Mouse (Mus musculus) heart, embryonic 16.5 days (tissue): Measurements from ENCODE around the gene Mybpc3. TPM values are rescaled to one million over a fixed set of nuclear protein-coding genes. Genes with fewer than 3 reads are reported as not detected.

Experiments
- ATAC-seq: fragments of 200-750 bp; cut with Nextera tagmentation; replicated peaks from 2 replicates; pipeline ENCODE4 v1.8.0; 2017; ENCODE audit warnings: moderate number of reproducible peaks; ENCODE audit not compliant: insufficient read depth, low FRiP score; ENCODE audit errors: extremely low read depth
- H3K27ac ChIP-seq: fragments of 300-500 bp; sonication (generic); 2 replicates; pipeline ENCODE4 v1.5.1; 2014; ENCODE audit warnings: mild to moderate bottlenecking, low read length, control low read depth, moderate library complexity
- H3K27me3 ChIP-seq: fragments of 300-500 bp; sonication (generic); 2 replicates; pipeline ENCODE4 v1.6.1; 2014; ENCODE audit warnings: low read length, mixed read lengths; ENCODE audit not compliant: control insufficient read depth, insufficient read depth
- H3K36me3 ChIP-seq: fragments of 300-500 bp; sonication (generic); 2 replicates; pipeline ENCODE4 v1.6.1; 2014; ENCODE audit not compliant: control insufficient read depth, insufficient read depth
- H3K4me1 ChIP-seq: fragments of 300-500 bp; sonication (generic); 2 replicates; pipeline ENCODE4 v1.6.1; 2014; ENCODE audit warnings: low read length, mixed read lengths; ENCODE audit not compliant: control insufficient read depth, insufficient read depth
- H3K4me2 ChIP-seq: fragments of 300-500 bp; sonication (generic); 2 replicates; pipeline ENCODE4 v1.6.1; 2014; ENCODE audit warnings: low read depth, mild to moderate bottlenecking, control low read depth, low read length
- H3K4me3 ChIP-seq: fragments of 300-500 bp; sonication (generic); 2 replicates; pipeline ENCODE4 v1.5.1; 2014; ENCODE audit warnings: mild to moderate bottlenecking, control low read depth, low read length
- H3K9ac ChIP-seq: fragments of 300-500 bp; sonication (generic); 2 replicates; pipeline ENCODE4 v1.6.1; 2014; ENCODE audit warnings: low read length, control low read depth
- H3K9me3 ChIP-seq: fragments of 300-500 bp; sonication (generic); replicated peaks from 2 replicates; pipeline ENCODE4 v1.6.1; 2016; ENCODE audit warnings: low read length; ENCODE audit not compliant: control insufficient read depth
- WGBS: fragments of 180-500 bp; shearing (Covaris S2); extraction: QIAGEN DNeasy Blood & Tissue Kit; methylation state at CpG from one replicate; pipeline ENCODE4 v1.1.7; 2014; 5-methylcytosine and 5-hydroxymethylcytosine counted together
- polyA plus RNA-seq: library from polyadenylated mRNA; unstranded; fragments of >200 nt; fragmentation: Nextera tagmentation; extraction: Ambion mirVana; gene quantifications from 2 replicates; pipeline ENCODE4 v1.2.1, GENCODE M21; 2015

Mybpc3 gene
- polyA plus RNA-seq: 1,022 and 1,203 TPM in 2 replicates

DNA sequence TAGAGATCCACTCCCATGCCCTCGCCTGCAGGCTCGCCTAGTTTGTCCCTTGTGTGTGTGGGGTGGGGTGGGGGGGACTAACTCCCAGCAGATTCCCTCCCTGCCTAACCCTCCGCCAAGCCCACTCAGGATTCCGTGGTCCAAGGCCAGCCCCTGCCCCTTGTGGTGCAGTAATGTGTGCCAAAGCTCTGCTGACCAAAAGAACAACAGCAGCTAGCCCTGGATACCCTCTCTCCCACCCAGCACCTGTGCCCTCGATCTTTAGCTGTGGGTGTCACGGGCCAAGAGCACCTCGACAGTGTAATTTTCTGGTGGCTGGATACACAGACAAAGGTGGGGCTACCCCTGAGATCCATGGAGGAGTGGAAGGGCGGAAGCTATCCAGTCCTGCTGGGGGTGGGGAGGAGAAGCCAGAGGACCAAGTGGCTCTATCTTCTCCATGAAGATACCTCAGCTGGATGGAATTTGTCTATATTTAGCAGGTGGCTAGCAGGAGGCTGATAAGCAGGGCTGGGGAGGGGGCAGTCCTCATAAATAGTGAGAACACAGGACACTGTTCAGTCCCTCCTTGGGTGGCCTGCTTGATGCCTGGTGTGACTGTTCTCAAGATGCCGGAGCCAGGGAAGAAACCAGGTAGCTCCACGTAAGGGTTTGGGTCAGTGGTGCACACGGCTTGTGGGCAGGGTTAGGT lies at the start of gene Mybpc3:
Gene Mybpc3 (plus strand): TSS at position 560 of the 691 bp plus-strand sequence.
- H3K27ac ChIP-seq: peak within 1 kb of the TSS; percentile 98
- H3K27me3 ChIP-seq: no peaks in the 10 kb centered on the region
- peak within 1 kb of the TSS; percentile 60 for H3K4me3 ChIP-seq
- peak within 1 kb of the TSS; percentile 77 for H3K9ac ChIP-seq
- H3K4me2 ChIP-seq: peak within 1 kb of the TSS; percentile 83
- peak; percentile 78 for ATAC-seq
- H3K9me3 ChIP-seq: no peaks in the 10 kb centered on the region
- 41% methylated on average over 11 of the region's 11 CpGs for WGBS
- H3K4me1 ChIP-seq: peaks cover 26% of the 10 kb centered on the region
- peaks cover 2% of the 10 kb centered on the region; the same call in 1 of the 2 replicates for H3K36me3 ChIP-seq

GRCm38 (mm10) chr2:91068162-91068871 lies 49.6 kb upstream of the Mybpc3 start:
- H3K9ac ChIP-seq: peak overlapping the region; percentile 84
- WGBS: 59% methylated on average over 13 of the region's 13 CpGs
- ATAC-seq: no peak
- H3K4me2 ChIP-seq: peak overlapping the region; percentile 85
- peak overlapping the region; percentile 69 for H3K4me3 ChIP-seq
- H3K27ac ChIP-seq: peak overlapping the region; percentile 92
- no peaks in the 10 kb centered on the region for H3K27me3 ChIP-seq
- peaks cover 14% of the 10 kb centered on the region for H3K36me3 ChIP-seq
- H3K4me1 ChIP-seq: peaks cover 29% of the 10 kb centered on the region
- H3K9me3 ChIP-seq: no peaks in the 10 kb centered on the region

DNA sequence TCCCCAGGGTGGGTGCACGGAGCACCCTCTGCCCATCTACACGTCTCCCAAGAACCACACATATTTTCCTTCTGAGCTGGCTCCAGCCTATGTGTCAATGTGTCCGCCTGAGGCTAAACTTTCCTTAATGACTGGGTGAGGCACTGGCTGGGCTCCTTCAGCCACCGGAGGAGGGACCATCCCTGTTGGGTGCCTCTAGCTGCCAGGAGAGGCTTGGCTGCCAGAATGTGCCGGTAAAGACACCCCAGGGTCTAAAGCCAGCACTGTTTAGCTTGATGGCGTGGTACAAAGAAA lies 49.1 kb upstream of the Mybpc3 start:
- Histone ChIP-seq H3K4me3 (peak overlapping the region; percentile 69), H3K27ac (peak overlapping the region; percentile 92), H3K9ac (peak overlapping the region; percentile 84), H3K4me1 (peaks cover 29% of the 10 kb centered on the region), H3K9me3 (no peaks in the 10 kb centered on the region), H3K27me3 (no peaks in the 10 kb centered on the region), H3K36me3 (peaks cover 12% of the 10 kb centered on the region), H3K4me2 (peak overlapping the region; percentile 85)
- WGBS: 49% methylated on average over 6 of the region's 6 CpGs
- no peak for ATAC-seq

DNA sequence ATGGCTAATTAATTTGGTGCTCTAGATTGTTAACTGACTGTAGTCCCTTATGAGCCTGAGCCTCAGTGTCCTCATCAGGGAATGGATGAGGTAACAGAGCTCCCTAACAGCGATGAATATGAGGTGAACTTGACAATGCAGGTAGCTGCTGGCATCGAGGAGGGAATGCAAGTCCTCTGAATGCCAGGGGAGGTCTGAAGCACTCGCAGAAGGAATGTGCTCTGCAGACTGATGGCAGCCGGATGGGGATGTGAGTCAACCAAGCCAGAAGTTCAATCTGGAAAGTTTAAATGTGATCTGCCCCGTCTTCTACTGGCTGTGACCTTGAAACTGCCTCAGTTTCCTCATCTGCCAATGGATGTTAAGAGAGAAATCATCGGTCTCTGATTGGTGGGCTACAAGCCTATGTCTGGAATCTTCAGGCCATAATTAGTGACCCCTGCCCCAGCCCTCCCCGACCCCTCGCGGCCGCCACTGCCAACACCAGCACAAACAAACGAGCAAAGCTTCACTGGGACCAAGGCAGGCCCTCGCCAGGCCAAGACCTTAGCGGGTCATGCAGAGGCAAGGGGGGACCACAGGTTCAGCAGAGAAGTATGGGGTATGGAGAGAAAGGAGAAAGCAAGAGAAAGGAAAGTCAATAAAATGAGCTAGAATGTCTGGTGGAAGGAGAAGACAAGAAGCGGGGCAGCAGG lies 48.5 kb upstream of the Mybpc3 start:
- Histone ChIP-seq H3K27me3 (no peaks in the 10 kb centered on the region), H3K9me3 (no peaks in the 10 kb centered on the region), H3K4me3 (peak overlapping the region; percentile 69), H3K36me3 (peaks cover 5% of the 10 kb centered on the region; the same call in 1 of the 2 replicates), H3K27ac (peak overlapping the region; percentile 92), H3K4me1 (peaks cover 29% of the 10 kb centered on the region), H3K4me2 (peak overlapping the region; percentile 85), H3K9ac (peak overlapping the region; percentile 84)
- no peak for ATAC-seq
- WGBS: 6% methylated on average over 14 of the region's 14 CpGs

DNA sequence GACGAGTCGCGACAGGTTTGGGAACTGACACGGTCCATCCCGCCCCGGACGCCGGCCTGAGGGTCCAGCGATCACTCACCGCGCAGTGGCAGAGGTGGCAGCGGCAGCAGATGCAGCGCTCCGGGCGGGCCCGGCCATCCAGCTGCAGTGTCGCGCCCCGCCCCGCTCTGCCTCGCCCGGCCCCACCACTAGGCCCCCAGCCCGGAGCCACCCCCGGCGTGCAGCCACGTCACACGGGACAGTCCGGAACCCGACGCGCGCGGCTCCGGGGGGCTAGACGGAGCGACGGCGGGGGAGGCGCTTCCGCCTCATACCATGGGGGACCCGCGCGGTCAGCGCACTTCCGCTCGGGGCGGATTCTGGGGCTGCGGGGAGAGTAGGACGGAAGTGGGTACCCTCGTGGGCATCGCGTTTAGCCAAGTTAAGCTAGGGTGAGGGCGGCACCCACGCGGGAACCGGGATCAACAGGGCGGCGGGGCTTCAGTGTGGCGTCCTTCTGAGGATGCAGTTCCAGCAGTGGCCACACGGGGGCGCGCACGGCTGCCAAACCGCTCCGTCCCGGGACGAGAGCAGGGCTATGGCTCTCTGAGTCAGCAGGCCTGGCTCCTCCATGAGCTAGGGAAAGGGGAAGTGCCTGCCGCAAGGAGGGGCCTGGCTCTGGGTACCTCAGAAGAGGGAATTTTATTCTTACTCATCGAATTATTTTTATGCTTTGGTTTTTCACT lies 47.7 kb upstream of the Mybpc3 start, which contains the start of gene Slc39a13:
Gene Slc39a13 (minus strand): TSS at position 342 of the 725 bp plus-strand sequence.
- under 1% methylated on average over 69 of the region's 69 CpGs for WGBS
- Histone ChIP-seq H3K4me1 (peaks cover 29% of the 10 kb centered on the region), H3K9me3 (no peaks in the 10 kb centered on the region), H3K27ac (peak within 1 kb of the TSS; percentile 92), H3K4me3 (peak within 1 kb of the TSS; percentile 69), H3K27me3 (no peaks in the 10 kb centered on the region), H3K9ac (peak within 1 kb of the TSS; percentile 84), H3K4me2 (peak within 1 kb of the TSS; percentile 85), H3K36me3 (peaks cover 2% of the 10 kb centered on the region; the same call in 1 of the 2 replicates)
- peak; percentile 95 for ATAC-seq

- peak overlapping the region; percentile 84 for H3K9ac ChIP-seq
- no peak for ATAC-seq
Measured at GRCm38 (mm10) chr2:91071059-91071458, 46.9 kb upstream of the Mybpc3 start.

GRCm38 (mm10) chr2:91072092-91072491 lies 45.9 kb upstream of the Mybpc3 start:
- Histone ChIP-seq H3K36me3 (peaks cover under 1% of the 10 kb centered on the region; the same call in 1 of the 2 replicates), H3K4me2 (no peak overlapping the region), H3K4me1 (peaks cover 26% of the 10 kb centered on the region), H3K27ac (no peak overlapping the region), H3K9ac (no peak overlapping the region), H3K27me3 (no peaks in the 10 kb centered on the region), H3K9me3 (no peaks in the 10 kb centered on the region), H3K4me3 (no peak overlapping the region)
- no peak for ATAC-seq
- WGBS: 34% methylated on average over 1 of the region's 1 CpGs

More at GRCm38 (mm10) chr2:91071059-91071458, 46.9 kb upstream of the Mybpc3 start:
- peaks cover 2% of the 10 kb centered on the region; the same call in 1 of the 2 replicates for H3K36me3 ChIP-seq
- H3K27ac ChIP-seq: peak overlapping the region; percentile 92
- peaks cover 29% of the 10 kb centered on the region for H3K4me1 ChIP-seq
- no peaks in the 10 kb centered on the region for H3K27me3 ChIP-seq
- H3K4me2 ChIP-seq: peak overlapping the region; percentile 85
- no peaks in the 10 kb centered on the region for H3K9me3 ChIP-seq
- peak overlapping the region; percentile 69 for H3K4me3 ChIP-seq
- WGBS: 86% methylated on average over 10 of the region's 10 CpGs

DNA sequence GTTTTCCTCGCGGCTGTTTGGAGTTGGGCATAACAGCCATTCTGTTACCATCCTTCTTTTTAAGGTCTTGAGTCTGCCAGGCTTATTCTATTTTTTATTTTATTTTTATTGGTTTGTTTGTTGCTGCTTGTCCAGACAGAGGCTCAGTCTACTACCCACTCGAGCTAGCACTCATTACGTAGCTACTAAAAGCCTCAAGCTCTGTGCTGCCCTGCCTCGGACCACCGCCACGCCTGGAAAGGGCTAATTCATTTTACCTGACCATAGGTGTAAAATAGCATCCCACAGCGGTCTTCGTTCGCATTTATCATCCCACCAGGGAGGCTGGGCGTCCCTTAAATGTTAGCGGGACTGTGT lies 40.0 kb upstream of the Mybpc3 start:
- no peak for ATAC-seq
- no peaks in the 10 kb centered on the region for H3K27me3 ChIP-seq
- H3K27ac ChIP-seq: no peak overlapping the region
- 27% methylated on average over 12 of the region's 12 CpGs for WGBS
- H3K4me3 ChIP-seq: peak overlapping the region; percentile 67
- no peaks in the 10 kb centered on the region for H3K9me3 ChIP-seq
- H3K36me3 ChIP-seq: no peaks in the 10 kb centered on the region
- peak overlapping the region; percentile 83 for H3K9ac ChIP-seq
- H3K4me1 ChIP-seq: peaks cover 10% of the 10 kb centered on the region; the same call in 1 of the 2 replicates
- peak overlapping the region; percentile 97 for H3K4me2 ChIP-seq
